Mouse (Mus musculus): ENCODE data around the gene Arhgef3. TPM values are rescaled to one million over a fixed set of nuclear protein-coding genes. Genes with fewer than 3 reads are reported as not detected.

The Arhgef3 gene
- polyA plus RNA-seq, 1 experiment from 2014 or later: 5.4 TPM

DNA sequence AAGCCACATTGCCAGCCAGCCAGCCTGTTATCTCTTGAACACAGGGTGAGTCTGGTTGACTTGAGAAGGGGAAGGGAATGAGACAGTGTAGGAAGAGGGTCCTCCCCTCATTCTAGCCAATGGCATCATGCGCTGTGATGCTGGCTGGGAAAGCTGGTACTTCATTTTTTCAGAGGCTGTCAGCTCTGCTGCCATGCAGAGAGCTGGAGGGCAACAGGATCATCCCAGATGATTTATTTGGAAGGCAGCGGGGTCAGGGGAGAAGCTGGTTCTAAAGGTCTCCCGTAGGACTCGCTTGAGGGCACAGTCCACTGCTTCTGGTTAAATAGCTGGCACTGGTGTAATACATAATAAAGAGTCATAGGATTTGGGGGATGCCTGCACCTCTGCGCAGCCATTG, 3.8 kb downstream of the Arhgef3 start:
- no peak overlapping the region for H3K27ac ChIP-seq (replicated peaks; ENCODE audit: low read depth, low read length)
- 81% methylated on average over 5 of the region's 5 CpGs for WGBS

DNA sequence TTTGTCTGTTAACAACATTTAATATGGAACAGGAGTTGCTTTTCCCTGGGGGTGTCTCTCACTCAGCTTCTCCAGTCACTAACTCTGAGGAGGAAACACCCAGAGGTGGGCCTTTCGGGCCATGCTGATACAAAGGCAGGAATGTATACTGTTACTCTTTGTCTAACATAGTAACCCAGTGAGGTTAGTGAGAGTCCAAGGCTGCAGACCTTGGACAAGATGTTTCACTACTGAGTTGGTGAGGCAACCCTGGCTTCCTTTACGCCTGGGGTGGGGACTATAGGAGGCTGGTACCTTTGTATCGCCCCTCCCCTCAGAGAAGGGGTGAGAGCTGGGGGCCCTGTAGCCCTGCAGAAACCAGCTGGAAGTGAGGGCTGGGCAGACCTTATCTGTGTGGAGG, 7.9 kb downstream of the Arhgef3 start:
- ATAC-seq (replicated peaks; ENCODE audit: insufficient number of reproducible peaks, low FRiP score, low TSS enrichment, low read depth) (no peak), DNase-seq (ENCODE audit: low spot score) (no peak)
- Histone ChIP-seq H3K36me3 (replicated peaks; ENCODE audit: control insufficient read depth, insufficient read depth, low read depth, low read length) (no peaks in the 10 kb centered on the region), H3K9ac (replicated peaks; ENCODE audit: low read length) (no peak overlapping the region), H3K27ac (replicated peaks; ENCODE audit: low read depth, low read length) (no peak overlapping the region), H3K4me1 (ENCODE audit: control insufficient read depth, insufficient read depth, low read length) (no peaks in the 10 kb centered on the region), H3K4me3 (ENCODE audit: low read depth, low read length) (no peak overlapping the region), H3K9me3 (replicated peaks; ENCODE audit: control insufficient read depth, low read length) (no peaks in the 10 kb centered on the region), H3K4me2 (ENCODE audit: low read depth, low read length) (no peak overlapping the region), H3K27me3 (ENCODE audit: control insufficient read depth, insufficient read depth, low read length) (no peaks in the 10 kb centered on the region)
- WGBS: 72% methylated on average over 3 of the region's 3 CpGs

More for the DNA sequence above, 3.8 kb downstream of the Arhgef3 start:
- no peak for DNase-seq (ENCODE audit: low spot score)
- no peaks in the 10 kb centered on the region for H3K9me3 ChIP-seq (replicated peaks; ENCODE audit: control insufficient read depth, low read length)
- H3K4me2 ChIP-seq (ENCODE audit: low read depth, low read length): no peak overlapping the region
- no peak overlapping the region for H3K9ac ChIP-seq (replicated peaks; ENCODE audit: low read length)
- H3K4me1 ChIP-seq (ENCODE audit: control insufficient read depth, insufficient read depth, low read length): no peaks in the 10 kb centered on the region
- no peak overlapping the region for H3K4me3 ChIP-seq (ENCODE audit: low read depth, low read length)
- no peaks in the 10 kb centered on the region for H3K36me3 ChIP-seq (replicated peaks; ENCODE audit: control insufficient read depth, insufficient read depth, low read depth, low read length)
- ATAC-seq (replicated peaks; ENCODE audit: insufficient number of reproducible peaks, low FRiP score, low TSS enrichment, low read depth): no peak
- H3K27me3 ChIP-seq (ENCODE audit: control insufficient read depth, insufficient read depth, low read length): peaks cover 9% of the 10 kb centered on the region

DNA sequence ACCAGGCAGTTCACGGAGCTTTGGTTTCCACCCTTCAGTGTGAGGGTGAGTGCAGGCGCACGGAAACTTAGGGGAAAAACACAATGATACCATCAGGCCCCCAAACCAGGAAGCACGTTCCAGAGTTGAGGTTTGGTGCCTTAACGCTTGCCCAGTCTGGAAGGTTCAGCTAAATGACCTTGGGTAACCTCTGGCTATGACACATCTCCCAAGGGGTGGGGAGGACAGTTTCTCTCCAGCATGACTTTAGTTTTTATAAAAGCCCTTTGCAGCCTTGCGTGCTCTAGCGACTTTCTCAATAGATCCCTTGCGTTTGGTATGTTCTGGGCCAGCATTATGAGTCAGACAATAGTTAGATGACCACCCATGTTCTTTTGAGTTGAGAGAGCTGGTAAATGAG, 8.8 kb downstream of the Arhgef3 start:
- no peak overlapping the region for H3K27ac ChIP-seq (replicated peaks; ENCODE audit: low read depth, low read length)
- DNase-seq (ENCODE audit: low spot score): no peak
- H3K4me2 ChIP-seq (ENCODE audit: low read depth, low read length): no peak overlapping the region
- no peaks in the 10 kb centered on the region for H3K27me3 ChIP-seq (ENCODE audit: control insufficient read depth, insufficient read depth, low read length)
- 53% methylated on average over 8 of the region's 8 CpGs for WGBS
- H3K9ac ChIP-seq (replicated peaks; ENCODE audit: low read length): no peak overlapping the region
- H3K4me3 ChIP-seq (ENCODE audit: low read depth, low read length): no peak overlapping the region
- H3K4me1 ChIP-seq (ENCODE audit: control insufficient read depth, insufficient read depth, low read length): no peaks in the 10 kb centered on the region
- H3K36me3 ChIP-seq (replicated peaks; ENCODE audit: control insufficient read depth, insufficient read depth, low read depth, low read length): no peaks in the 10 kb centered on the region
- ATAC-seq (replicated peaks; ENCODE audit: insufficient number of reproducible peaks, low FRiP score, low TSS enrichment, low read depth): no peak
- no peaks in the 10 kb centered on the region for H3K9me3 ChIP-seq (replicated peaks; ENCODE audit: control insufficient read depth, low read length)

DNA sequence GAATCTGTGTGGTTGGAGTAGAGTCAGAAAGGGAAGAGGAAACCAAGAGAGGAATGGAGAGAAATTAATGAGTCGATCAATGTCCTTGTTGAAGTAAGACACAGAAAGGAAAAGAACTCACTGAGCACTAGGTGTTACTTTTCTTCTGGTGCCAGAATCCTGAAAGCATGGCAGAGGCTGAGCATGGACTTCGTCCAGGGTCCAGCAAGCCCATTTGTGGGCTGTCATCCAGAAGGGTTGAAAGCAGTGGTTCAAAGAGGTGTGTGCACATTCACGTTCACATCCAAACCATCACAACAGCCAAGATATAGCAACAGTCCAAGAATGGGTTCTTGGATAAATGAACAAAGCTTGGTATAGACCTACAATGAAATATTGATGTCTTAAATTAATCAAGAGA, 15.3 kb downstream of the Arhgef3 start:
- Histone ChIP-seq H3K4me1 (ENCODE audit: control insufficient read depth, insufficient read depth, low read length) (no peaks in the 10 kb centered on the region), H3K9ac (replicated peaks; ENCODE audit: low read length) (no peak overlapping the region), H3K36me3 (replicated peaks; ENCODE audit: control insufficient read depth, insufficient read depth, low read depth, low read length) (no peaks in the 10 kb centered on the region), H3K27ac (replicated peaks; ENCODE audit: low read depth, low read length) (no peak overlapping the region), H3K4me3 (ENCODE audit: low read depth, low read length) (no peak overlapping the region), H3K9me3 (replicated peaks; ENCODE audit: control insufficient read depth, low read length) (no peaks in the 10 kb centered on the region), H3K4me2 (ENCODE audit: low read depth, low read length) (no peak overlapping the region), H3K27me3 (ENCODE audit: control insufficient read depth, insufficient read depth, low read length) (no peaks in the 10 kb centered on the region; the same call in 1 of the 2 replicates)
- ATAC-seq (replicated peaks; ENCODE audit: insufficient number of reproducible peaks, low FRiP score, low TSS enrichment, low read depth): no peak
- WGBS: 94% methylated on average over 3 of the region's 3 CpGs
- DNase-seq (ENCODE audit: low spot score): no peak

DNA sequence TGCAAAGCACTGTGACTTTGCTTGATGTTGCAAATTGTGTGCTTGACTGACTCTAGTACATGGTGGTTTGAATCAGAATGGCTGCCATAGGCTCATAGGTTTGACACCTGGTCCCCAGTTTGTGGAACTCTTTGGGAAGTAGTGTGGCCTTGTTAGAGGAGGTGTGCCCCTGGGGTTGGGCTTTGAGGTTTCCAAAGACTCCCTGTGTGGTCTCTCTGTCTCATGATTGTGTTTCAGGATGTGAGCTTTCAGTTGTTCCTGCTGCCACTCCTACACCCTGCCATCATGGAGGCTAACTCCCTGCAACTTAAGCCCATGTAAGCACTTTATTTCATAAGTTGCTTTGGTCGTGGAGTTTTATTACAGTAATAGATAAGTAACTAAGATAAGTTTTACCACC, 16.0 kb downstream of the Arhgef3 start:
- WGBS: 85% methylated on average over 1 of the region's 1 CpGs
- H3K27me3 ChIP-seq (ENCODE audit: control insufficient read depth, insufficient read depth, low read length): no peaks in the 10 kb centered on the region; the same call in 1 of the 2 replicates

DNA sequence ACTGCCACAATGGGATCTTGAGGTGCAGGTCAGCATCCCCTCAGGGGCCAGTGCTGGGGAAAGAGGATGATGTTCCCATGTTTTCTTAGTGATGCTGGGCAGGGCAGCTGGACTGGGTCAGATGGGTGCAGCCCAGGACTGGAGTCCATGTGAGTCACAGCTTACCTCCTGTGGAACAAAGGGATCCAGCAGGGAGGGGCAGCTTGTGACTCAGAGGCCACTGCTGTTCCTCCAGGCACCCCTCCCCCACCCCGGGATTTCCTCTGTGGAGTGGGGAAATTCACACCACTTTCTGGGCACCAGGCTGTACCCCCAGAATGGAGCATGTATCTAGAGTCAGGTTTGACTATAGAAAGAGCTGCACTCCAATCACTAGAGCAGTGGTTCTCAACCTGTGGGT, 16.8 kb downstream of the Arhgef3 start:
- no peak overlapping the region for H3K4me2 ChIP-seq (ENCODE audit: low read depth, low read length)
- no peak overlapping the region for H3K9ac ChIP-seq (replicated peaks; ENCODE audit: low read length)
- no peaks in the 10 kb centered on the region for H3K4me1 ChIP-seq (ENCODE audit: control insufficient read depth, insufficient read depth, low read length)
- ATAC-seq (replicated peaks; ENCODE audit: insufficient number of reproducible peaks, low FRiP score, low TSS enrichment, low read depth) (no peak), DNase-seq (ENCODE audit: low spot score) (no peak)
- WGBS: 70% methylated on average over 1 of the region's 1 CpGs
- no peaks in the 10 kb centered on the region for H3K9me3 ChIP-seq (replicated peaks; ENCODE audit: control insufficient read depth, low read length)
- no peaks in the 10 kb centered on the region for H3K36me3 ChIP-seq (replicated peaks; ENCODE audit: control insufficient read depth, insufficient read depth, low read depth, low read length)
- H3K27ac ChIP-seq (replicated peaks; ENCODE audit: low read depth, low read length): no peak overlapping the region
- H3K4me3 ChIP-seq (ENCODE audit: low read depth, low read length): no peak overlapping the region
- H3K27me3 ChIP-seq (ENCODE audit: control insufficient read depth, insufficient read depth, low read length): no peaks in the 10 kb centered on the region; the same call in 1 of the 2 replicates

More for the DNA sequence above, 16.0 kb downstream of the Arhgef3 start:
- DNase-seq (ENCODE audit: low spot score) (no peak), ATAC-seq (replicated peaks; ENCODE audit: insufficient number of reproducible peaks, low FRiP score, low TSS enrichment, low read depth) (no peak)
- H3K4me1 ChIP-seq (ENCODE audit: control insufficient read depth, insufficient read depth, low read length): no peaks in the 10 kb centered on the region
- no peaks in the 10 kb centered on the region for H3K36me3 ChIP-seq (replicated peaks; ENCODE audit: control insufficient read depth, insufficient read depth, low read depth, low read length)
- H3K9ac ChIP-seq (replicated peaks; ENCODE audit: low read length): no peak overlapping the region
- H3K4me3 ChIP-seq (ENCODE audit: low read depth, low read length): no peak overlapping the region
- H3K9me3 ChIP-seq (replicated peaks; ENCODE audit: control insufficient read depth, low read length): no peaks in the 10 kb centered on the region
- no peak overlapping the region for H3K27ac ChIP-seq (replicated peaks; ENCODE audit: low read depth, low read length)
- H3K4me2 ChIP-seq (ENCODE audit: low read depth, low read length): no peak overlapping the region

DNA sequence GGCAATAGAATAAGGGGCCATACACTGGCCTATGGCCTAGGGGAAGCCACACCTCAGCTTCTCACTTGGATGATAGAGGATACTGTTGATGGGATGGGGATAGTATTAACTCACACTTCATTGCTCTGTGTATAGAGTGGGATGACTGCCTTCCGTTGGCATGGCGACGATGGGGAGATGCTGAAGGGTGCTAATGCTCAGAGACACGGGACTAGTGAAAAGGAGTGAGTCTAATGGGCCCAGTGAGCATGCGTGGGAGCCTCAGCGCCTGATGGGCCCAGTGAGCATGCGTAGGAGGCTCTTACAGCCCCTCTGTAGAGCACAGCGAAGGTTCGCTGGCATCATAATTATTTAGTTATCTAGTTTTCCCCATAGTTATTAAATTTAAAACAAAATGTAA, 24.2 kb downstream of the Arhgef3 start:
- no peaks in the 10 kb centered on the region for H3K9me3 ChIP-seq (replicated peaks; ENCODE audit: control insufficient read depth, low read length)
- ATAC-seq (replicated peaks; ENCODE audit: insufficient number of reproducible peaks, low FRiP score, low TSS enrichment, low read depth) (no peak), DNase-seq (ENCODE audit: low spot score) (no peak)
- no peak overlapping the region for H3K9ac ChIP-seq (replicated peaks; ENCODE audit: low read length)
- H3K27me3 ChIP-seq (ENCODE audit: control insufficient read depth, insufficient read depth, low read length): no peaks in the 10 kb centered on the region
- no peaks in the 10 kb centered on the region for H3K36me3 ChIP-seq (replicated peaks; ENCODE audit: control insufficient read depth, insufficient read depth, low read depth, low read length)
- WGBS: 89% methylated on average over 9 of the region's 9 CpGs
- no peak overlapping the region for H3K4me2 ChIP-seq (ENCODE audit: low read depth, low read length)
- H3K4me3 ChIP-seq (ENCODE audit: low read depth, low read length): no peak overlapping the region
- no peaks in the 10 kb centered on the region for H3K4me1 ChIP-seq (ENCODE audit: control insufficient read depth, insufficient read depth, low read length)
- H3K27ac ChIP-seq (replicated peaks; ENCODE audit: low read depth, low read length): no peak overlapping the region

DNA sequence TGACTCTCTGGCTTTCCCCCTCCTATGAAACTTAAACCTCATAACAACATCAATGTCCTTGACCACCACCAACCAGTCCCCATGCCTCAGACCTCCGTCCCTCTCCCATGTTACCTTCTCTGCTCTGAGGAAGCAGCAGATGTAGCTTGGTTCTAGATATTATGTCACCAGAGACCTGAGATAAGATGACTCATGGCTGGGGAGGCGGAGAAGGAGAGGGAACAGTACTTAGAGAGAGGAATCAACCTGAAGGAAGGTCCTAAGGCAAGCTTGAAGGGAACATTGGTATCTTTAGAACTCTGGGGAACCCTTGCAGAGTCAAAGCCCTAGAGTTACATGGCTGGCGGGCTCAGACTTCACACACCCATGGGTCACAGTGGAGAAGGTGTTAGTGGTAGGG, 25.3 kb downstream of the Arhgef3 start:
- no peaks in the 10 kb centered on the region for H3K9me3 ChIP-seq (replicated peaks; ENCODE audit: control insufficient read depth, low read length)
- 88% methylated on average over 3 of the region's 3 CpGs for WGBS
- H3K9ac ChIP-seq (replicated peaks; ENCODE audit: low read length): no peak overlapping the region
- no peak overlapping the region for H3K4me3 ChIP-seq (ENCODE audit: low read depth, low read length)
- H3K36me3 ChIP-seq (replicated peaks; ENCODE audit: control insufficient read depth, insufficient read depth, low read depth, low read length): no peaks in the 10 kb centered on the region
- no peak overlapping the region for H3K27ac ChIP-seq (replicated peaks; ENCODE audit: low read depth, low read length)
- ATAC-seq (replicated peaks; ENCODE audit: insufficient number of reproducible peaks, low FRiP score, low TSS enrichment, low read depth) (no peak), DNase-seq (ENCODE audit: low spot score) (no peak)
- no peaks in the 10 kb centered on the region for H3K4me1 ChIP-seq (ENCODE audit: control insufficient read depth, insufficient read depth, low read length)
- H3K4me2 ChIP-seq (ENCODE audit: low read depth, low read length): no peak overlapping the region
- H3K27me3 ChIP-seq (ENCODE audit: control insufficient read depth, insufficient read depth, low read length): no peaks in the 10 kb centered on the region
